Mouse (Mus musculus) neural tube, embryonic 14.5 days (tissue): Measurements from ENCODE around the gene Clca3a1. TPM values are rescaled to one million over a fixed set of nuclear protein-coding genes. Genes with fewer than 3 reads are reported as not detected.

Experiments
- ATAC-seq: fragments of 200-750 bp; cut with Nextera tagmentation; 2 replicates; pipeline ENCODE4 v1.8.0; 2017; ENCODE audit warnings: low read depth, mild to moderate bottlenecking, moderate TSS enrichment, moderate library complexity
- H3K27ac ChIP-seq: fragments of 300-500 bp; sonication (generic); 2 replicates; pipeline ENCODE4 v1.5.1; 2014; ENCODE audit warnings: low read depth, mild to moderate bottlenecking, control low read depth, low read length, moderate library complexity, mixed read lengths
- H3K27me3 ChIP-seq: fragments of 300-500 bp; sonication (generic); 2 replicates; pipeline ENCODE4 v1.6.1; 2014; ENCODE audit warnings: low read length; ENCODE audit not compliant: control insufficient read depth, insufficient read depth
- H3K36me3 ChIP-seq: fragments of 300-500 bp; sonication (generic); 2 replicates; pipeline ENCODE4 v1.6.1; 2014; ENCODE audit warnings: low read length, mixed read lengths; ENCODE audit not compliant: control insufficient read depth, insufficient read depth
- H3K4me1 ChIP-seq: fragments of 300-500 bp; sonication (generic); 2 replicates; pipeline ENCODE4 v1.6.1; 2014; ENCODE audit warnings: low read length; ENCODE audit not compliant: control insufficient read depth, insufficient read depth
- H3K4me2 ChIP-seq: fragments of 300-500 bp; sonication (generic); 2 replicates; pipeline ENCODE4 v1.6.1; 2014; ENCODE audit warnings: mild to moderate bottlenecking, low read depth, low read length, control low read depth
- H3K4me3 ChIP-seq: fragments of 300-500 bp; sonication (generic); 2 replicates; pipeline ENCODE4 v1.5.1; 2014; ENCODE audit warnings: low read depth, low read length, control low read depth, mixed read lengths
- H3K9ac ChIP-seq: fragments of 300-500 bp; sonication (generic); replicated peaks from 2 replicates; pipeline ENCODE4 v1.6.1; 2014; ENCODE audit warnings: low read depth, mild to moderate bottlenecking, control low read depth, low read length, mixed read lengths
- H3K9me3 ChIP-seq: fragments of 300-500 bp; sonication (generic); 2 replicates; pipeline ENCODE4 v1.6.1; 2016; ENCODE audit warnings: low read length; ENCODE audit not compliant: control insufficient read depth
- WGBS: fragments of 180-500 bp; shearing (Covaris S2); extraction: QIAGEN DNeasy Blood & Tissue Kit; methylation state at CpG from one replicate; pipeline ENCODE4 v1.1.7; 2014; 5-methylcytosine and 5-hydroxymethylcytosine counted together
- polyA plus RNA-seq: library from polyadenylated mRNA; unstranded; fragments of >200 nt; fragmentation: Nextera tagmentation; extraction: Ambion mirVana; gene quantifications from 2 replicates; pipeline ENCODE4 v1.2.1, GENCODE M21; 2014

Gene Clca3a1
- polyA plus RNA-seq, 1 experiment from 2014 or later: 0.35 TPM

- H3K27ac ChIP-seq: no peak overlapping the region
- H3K9me3 ChIP-seq: no peaks in the 10 kb centered on the region
- H3K4me3 ChIP-seq: no peak overlapping the region
- H3K27me3 ChIP-seq: no peaks in the 10 kb centered on the region; the same call in 1 of the 2 replicates
- H3K4me1 ChIP-seq: peaks cover 18% of the 10 kb centered on the region
- peak overlapping the region; percentile 40 for H3K4me2 ChIP-seq
- peak; percentile 0; the same call in 1 of the 2 replicates for ATAC-seq
- H3K9ac ChIP-seq: no peak overlapping the region
- WGBS: 78% methylated on average over 10 of the region's 10 CpGs
- H3K36me3 ChIP-seq: no peaks in the 10 kb centered on the region
Measured at GRCm38 (mm10) chr3:144721077-144721859, 39.5 kb downstream of the Clca3a1 start.

- Histone ChIP-seq H3K4me1 (peaks cover 23% of the 10 kb centered on the region), H3K9ac (peak within 1 kb of the TSS; percentile 93), H3K27ac (peak within 1 kb of the TSS; percentile 98), H3K9me3 (no peaks in the 10 kb centered on the region), H3K4me3 (peak within 1 kb of the TSS; percentile 59), H3K27me3 (no peaks in the 10 kb centered on the region; the same call in 1 of the 2 replicates), H3K4me2 (peak within 1 kb of the TSS; percentile 58), H3K36me3 (no peaks in the 10 kb centered on the region)
- 1% methylated on average over 64 of the region's 98 CpGs for WGBS
- ATAC-seq: peak; percentile 92
Measured at GRCm38 (mm10) chr3:144719901-144720747, 40.7 kb downstream of the Clca3a1 start, which contains the start of gene Sh3glb1. Gene Sh3glb1, minus strand, starts transcription at chr3:144720335.

DNA sequence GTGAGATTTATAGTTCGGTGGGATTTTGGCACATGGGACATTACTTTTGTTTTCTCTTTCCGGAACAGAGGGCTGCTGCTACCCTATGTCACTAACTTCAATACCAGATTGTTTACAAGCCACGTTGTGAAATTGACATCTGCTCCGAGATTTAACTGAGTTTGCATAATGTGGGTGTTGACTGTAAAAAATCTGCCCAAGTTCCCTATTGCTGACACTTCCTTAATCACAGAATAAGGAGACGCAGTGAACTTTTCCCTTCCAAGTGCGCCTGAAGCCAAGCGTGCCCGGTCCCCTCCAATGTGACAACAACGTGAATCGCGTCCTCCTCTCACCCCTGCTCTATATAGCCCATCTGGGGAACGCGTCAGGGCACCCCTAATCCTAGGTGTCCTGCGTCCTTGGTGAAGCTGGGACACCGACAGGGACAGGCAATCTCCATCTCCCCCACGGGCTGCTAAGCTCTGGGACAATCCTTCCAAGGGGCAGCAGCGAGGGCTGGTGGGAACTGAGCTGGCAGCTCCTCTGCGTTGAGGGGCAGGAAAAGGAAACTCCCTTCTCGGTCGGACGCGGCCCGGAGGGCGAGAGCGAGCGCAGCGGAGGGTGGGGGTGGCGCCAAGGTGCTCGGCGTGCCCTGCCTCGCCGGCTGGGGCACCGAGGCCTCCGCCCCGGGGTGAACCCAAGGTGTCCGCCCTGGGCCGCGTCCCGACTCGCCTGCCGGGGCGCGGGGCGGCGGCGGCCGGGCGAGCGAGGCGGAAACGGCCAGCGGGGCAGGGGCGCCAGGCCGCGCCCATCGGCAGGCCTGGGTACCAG, 41.5 kb downstream of the Clca3a1 start:
- peak; percentile 57; the same call in 1 of the 2 replicates for ATAC-seq
- Histone ChIP-seq H3K4me1 (peaks cover 25% of the 10 kb centered on the region), H3K9ac (peak overlapping the region; percentile 93), H3K27ac (peak overlapping the region; percentile 98), H3K36me3 (no peaks in the 10 kb centered on the region), H3K27me3 (no peaks in the 10 kb centered on the region; the same call in 1 of the 2 replicates), H3K4me2 (peak overlapping the region; percentile 58), H3K9me3 (no peaks in the 10 kb centered on the region), H3K4me3 (peak overlapping the region; percentile 59)
- WGBS: under 1% methylated on average over 35 of the region's 56 CpGs

GRCm38 (mm10) chr3:144718706-144719087, 42.1 kb downstream of the Clca3a1 start:
- Histone ChIP-seq H3K4me2 (peak overlapping the region; percentile 58), H3K4me1 (peaks cover 25% of the 10 kb centered on the region), H3K9ac (peak overlapping the region; percentile 93), H3K27ac (no peak overlapping the region), H3K9me3 (no peaks in the 10 kb centered on the region), H3K4me3 (peak overlapping the region; percentile 59), H3K27me3 (no peaks in the 10 kb centered on the region; the same call in 1 of the 2 replicates), H3K36me3 (no peaks in the 10 kb centered on the region)
- 17% methylated on average over 7 of the region's 7 CpGs for WGBS
- ATAC-seq: no peak

DNA sequence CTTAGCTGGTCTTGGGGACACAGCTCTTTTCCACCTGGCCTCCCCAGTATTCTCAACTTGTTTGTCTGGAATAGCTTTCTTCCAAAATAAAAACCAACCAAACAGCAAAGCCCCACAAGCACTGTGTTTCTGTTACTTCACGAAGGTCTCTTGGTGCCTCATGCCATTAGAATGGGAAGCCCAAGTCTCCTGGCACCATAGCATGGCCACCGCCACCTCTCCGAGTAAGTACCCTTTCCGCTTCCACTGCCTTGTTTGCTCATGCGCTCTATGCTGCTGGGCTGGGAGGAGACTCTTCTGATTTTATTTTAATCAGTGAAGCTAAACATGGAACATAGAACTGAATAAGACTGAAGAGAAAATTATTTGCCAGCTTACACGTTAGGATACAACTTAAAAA, 42.9 kb downstream of the Clca3a1 start:
- no peak for ATAC-seq
- peak overlapping the region; percentile 18; the same call in 1 of the 2 replicates for H3K4me2 ChIP-seq
- peaks cover 25% of the 10 kb centered on the region for H3K4me1 ChIP-seq
- WGBS: 78% methylated on average over 6 of the region's 6 CpGs
- no peaks in the 10 kb centered on the region; the same call in 1 of the 2 replicates for H3K27me3 ChIP-seq
- no peak overlapping the region for H3K9ac ChIP-seq
- no peak overlapping the region for H3K27ac ChIP-seq
- no peaks in the 10 kb centered on the region for H3K9me3 ChIP-seq
- no peaks in the 10 kb centered on the region for H3K36me3 ChIP-seq
- no peak overlapping the region; the same call in 1 of the 2 replicates for H3K4me3 ChIP-seq

GRCm38 (mm10) chr3:144717121-144717520, 43.7 kb downstream of the Clca3a1 start:
- Histone ChIP-seq H3K9ac (no peak overlapping the region), H3K9me3 (no peaks in the 10 kb centered on the region), H3K4me3 (no peak overlapping the region), H3K4me2 (no peak overlapping the region), H3K27me3 (no peaks in the 10 kb centered on the region; the same call in 1 of the 2 replicates), H3K4me1 (peaks cover 25% of the 10 kb centered on the region), H3K27ac (no peak overlapping the region), H3K36me3 (peaks cover 2% of the 10 kb centered on the region; the same call in 1 of the 2 replicates)
- no peak for ATAC-seq
- 82% methylated on average over 3 of the region's 3 CpGs for WGBS

GRCm38 (mm10) chr3:144715901-144716300, 44.9 kb downstream of the Clca3a1 start:
- no peak overlapping the region for H3K4me2 ChIP-seq
- no peaks in the 10 kb centered on the region for H3K9me3 ChIP-seq
- no peak overlapping the region for H3K4me3 ChIP-seq
- no peak overlapping the region for H3K27ac ChIP-seq
- no peaks in the 10 kb centered on the region; the same call in 1 of the 2 replicates for H3K27me3 ChIP-seq
- ATAC-seq: no peak
- H3K4me1 ChIP-seq: peaks cover 25% of the 10 kb centered on the region
- peaks cover 8% of the 10 kb centered on the region for H3K36me3 ChIP-seq
- no peak overlapping the region for H3K9ac ChIP-seq
- 41% methylated on average over 9 of the region's 9 CpGs for WGBS

GRCm38 (mm10) chr3:144715033-144715432, 45.7 kb downstream of the Clca3a1 start:
- H3K9ac ChIP-seq: no peak overlapping the region
- H3K36me3 ChIP-seq: peaks cover 8% of the 10 kb centered on the region
- H3K27me3 ChIP-seq: no peaks in the 10 kb centered on the region; the same call in 1 of the 2 replicates
- no peaks in the 10 kb centered on the region for H3K9me3 ChIP-seq
- H3K4me1 ChIP-seq: peaks cover 25% of the 10 kb centered on the region
- H3K4me2 ChIP-seq: no peak overlapping the region
- H3K27ac ChIP-seq: no peak overlapping the region
- WGBS: 44% methylated on average over 7 of the region's 7 CpGs
- ATAC-seq: no peak
- no peak overlapping the region for H3K4me3 ChIP-seq
